Mouse (Mus musculus) spleen, postnatal 14 days (tissue): ENCODE measurements around the gene Wfdc3.

Source experiments
- DNase-seq, 2 experiments: peaks; one replicate each; pipeline ENCODE4 v3.0.0; 2021 to 2022; ENCODE audit warnings: low spot score in 2 of 2

The Wfdc3 gene

GRCm38 (mm10) chr2:164745843-164746479, at the start of gene Wfdc3, which contains the start of gene Dnttip1:
TSS of gene Wfdc3 (minus strand) at chr2:164745931.
TSS of gene Dnttip1 (plus strand) at chr2:164745983.
- DNase-seq, result peak; percentile 88 to 93

- peak; percentile 48 to 76 for DNase-seq
Observed at GRCm38 (mm10) chr2:164794293-164794692, 48.6 kb upstream of the Wfdc3 start.

DNA sequence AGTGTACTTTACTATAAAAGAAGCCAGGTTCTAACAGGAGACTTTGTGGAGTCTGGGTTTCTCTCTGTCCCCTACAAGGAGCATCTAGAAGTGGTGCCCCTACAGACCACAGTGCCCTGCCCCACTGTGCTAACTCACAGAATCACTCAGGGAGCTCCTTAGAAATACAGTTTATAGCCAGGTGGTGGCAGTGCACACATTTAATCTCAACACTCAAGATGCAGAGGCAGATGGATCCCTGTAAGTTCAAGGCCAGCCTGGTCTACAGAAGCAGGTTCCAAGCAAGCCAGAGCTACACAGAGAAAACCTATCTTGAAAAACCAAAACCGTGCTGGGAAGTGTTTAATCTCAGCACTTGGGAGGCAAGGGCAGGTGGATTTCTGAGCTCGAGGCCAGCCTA, 48.0 kb upstream of the Wfdc3 start:
- DNase-seq, result no peak

DNA sequence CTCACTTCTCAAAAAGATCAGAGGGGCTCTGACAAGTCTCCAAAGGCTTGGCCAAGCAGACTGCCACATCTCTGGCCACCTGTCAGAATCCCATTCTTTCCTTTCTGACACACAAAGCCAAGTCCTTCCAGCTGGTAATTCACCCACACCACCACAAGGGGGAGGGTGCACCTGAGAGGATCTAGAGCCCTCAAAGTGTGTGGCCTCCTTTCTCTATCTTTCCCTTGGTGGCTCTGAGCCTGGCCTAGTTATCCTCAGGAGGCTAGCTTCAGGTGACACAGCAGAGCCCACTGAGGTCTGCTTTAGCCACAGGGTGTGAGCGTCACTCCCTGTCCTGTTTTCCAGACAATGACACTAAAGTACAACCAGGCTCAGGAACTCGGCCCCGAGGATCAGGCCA, 47.5 kb upstream of the Wfdc3 start:
- peak; percentile 38 to 62 for DNase-seq

- DNase-seq, result no peak
Observed at GRCm38 (mm10) chr2:164792400-164793190, 46.9 kb upstream of the Wfdc3 start.

GRCm38 (mm10) chr2:164791841-164792261, 46.1 kb upstream of the Wfdc3 start:
- DNase-seq, result no peak

GRCm38 (mm10) chr2:164790451-164790850, 44.7 kb upstream of the Wfdc3 start:
- no peak for DNase-seq

DNA sequence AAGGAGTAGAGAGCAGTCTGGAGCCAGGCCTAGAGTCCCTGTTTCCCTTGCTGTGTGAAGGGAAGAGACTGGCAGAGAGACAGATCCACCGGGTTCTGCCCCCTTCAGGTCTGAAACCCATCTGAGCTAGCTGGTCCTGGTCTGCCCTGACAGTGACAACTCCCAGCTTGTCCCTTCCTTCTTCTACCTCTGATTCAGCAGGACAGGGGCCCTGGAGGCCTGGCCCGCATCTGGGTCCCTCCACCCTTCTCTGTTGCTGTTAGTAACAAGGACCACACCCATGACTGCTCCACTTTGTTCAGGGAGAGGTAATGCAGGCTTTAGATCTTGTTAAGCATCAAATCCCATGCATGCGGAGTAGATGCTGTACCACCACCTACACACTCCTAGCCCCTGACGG, 42.7 kb upstream of the Wfdc3 start:
- DNase-seq, result no peak

GRCm38 (mm10) chr2:164787779-164788178, 42.0 kb upstream of the Wfdc3 start:
- DNase-seq, result no peak

GRCm38 (mm10) chr2:164787032-164787431, 41.3 kb upstream of the Wfdc3 start:
- DNase-seq, result no peak

- no peak for DNase-seq
Observed at GRCm38 (mm10) chr2:164786388-164786885, 40.7 kb upstream of the Wfdc3 start.

GRCm38 (mm10) chr2:164785481-164786387, 40.0 kb upstream of the Wfdc3 start, which contains the start of gene Snx21:
TSS of gene Snx21 (plus strand) at chr2:164785823.
- DNase-seq, result peak; percentile 43 to 45

GRCm38 (mm10) chr2:164784869-164785420, 39.2 kb upstream of the Wfdc3 start:
- DNase-seq, result no peak

- no peak for DNase-seq
Observed at GRCm38 (mm10) chr2:164783926-164784581, 38.3 kb upstream of the Wfdc3 start.

- no peak for DNase-seq
Observed at GRCm38 (mm10) chr2:164781876-164782275, 36.1 kb upstream of the Wfdc3 start.

DNA sequence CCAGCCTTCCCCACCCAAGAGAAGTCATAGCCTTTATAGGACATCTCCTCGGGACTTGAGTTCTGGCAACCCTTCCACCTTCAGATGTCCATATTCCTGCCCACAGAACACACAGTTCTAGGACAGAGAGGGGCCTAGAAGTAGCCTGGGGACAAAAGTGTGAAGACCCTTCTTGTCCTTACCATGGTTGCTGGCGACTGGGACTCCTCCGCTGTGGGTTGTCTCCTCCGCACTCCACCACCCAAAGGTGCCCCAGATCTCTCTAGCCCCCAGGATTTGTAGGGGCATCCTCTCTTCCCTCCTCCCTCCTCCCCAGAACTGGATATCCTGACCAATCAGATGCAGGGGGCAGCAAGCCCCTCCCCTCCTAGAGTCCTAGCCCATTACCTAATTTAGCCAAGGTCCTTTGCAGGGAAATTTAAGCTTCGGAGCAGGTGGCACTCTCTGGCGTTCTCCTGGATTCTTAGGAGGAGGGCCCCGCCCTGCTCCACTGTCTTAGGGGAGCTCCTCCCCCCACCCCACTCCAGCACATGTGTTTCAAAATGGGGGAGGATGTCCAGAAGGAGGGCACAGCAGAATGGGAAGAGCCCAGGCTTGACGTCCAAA, 33.9 kb upstream of the Wfdc3 start, which contains the start of gene Tnnc2:
Tnnc2 (minus strand) TSS at position 487 of the 606 bp plus-strand sequence.
- DNase-seq, result no peak

DNA sequence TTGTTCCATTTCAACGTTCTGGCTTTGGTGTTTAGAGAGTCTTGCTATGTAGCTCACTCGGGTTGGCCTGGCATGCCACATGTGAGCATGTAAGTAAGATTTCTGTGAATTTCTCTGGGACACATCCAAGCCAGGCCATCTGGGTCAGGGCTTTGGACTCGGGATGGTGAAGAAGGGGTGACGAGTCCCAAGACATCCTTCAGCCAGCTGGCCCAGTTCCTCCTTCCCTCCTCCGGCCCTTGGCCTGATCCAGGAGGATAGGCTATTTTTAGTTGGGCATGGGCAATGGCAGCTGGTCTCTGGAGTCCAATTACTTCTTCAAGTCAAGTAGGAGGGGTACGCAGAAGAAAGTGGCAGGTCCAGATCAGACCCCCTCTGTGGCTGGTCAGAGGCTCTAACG, 33.1 kb upstream of the Wfdc3 start:
- no peak for DNase-seq

DNA sequence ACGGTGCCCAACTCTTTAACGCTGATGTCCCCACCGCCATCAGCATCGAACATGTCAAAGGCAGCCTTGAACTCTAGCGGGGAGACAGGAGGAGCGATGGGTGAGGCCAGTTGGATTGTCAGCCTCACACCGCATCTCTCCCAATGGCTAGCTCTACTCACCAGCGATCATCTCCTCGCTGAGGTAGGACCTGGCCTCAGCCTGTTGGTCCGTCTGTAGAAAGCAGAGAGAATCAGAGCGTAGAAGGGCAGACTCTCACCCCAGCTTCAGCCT, 32.2 kb upstream of the Wfdc3 start:
- DNase-seq, result no peak

DNA sequence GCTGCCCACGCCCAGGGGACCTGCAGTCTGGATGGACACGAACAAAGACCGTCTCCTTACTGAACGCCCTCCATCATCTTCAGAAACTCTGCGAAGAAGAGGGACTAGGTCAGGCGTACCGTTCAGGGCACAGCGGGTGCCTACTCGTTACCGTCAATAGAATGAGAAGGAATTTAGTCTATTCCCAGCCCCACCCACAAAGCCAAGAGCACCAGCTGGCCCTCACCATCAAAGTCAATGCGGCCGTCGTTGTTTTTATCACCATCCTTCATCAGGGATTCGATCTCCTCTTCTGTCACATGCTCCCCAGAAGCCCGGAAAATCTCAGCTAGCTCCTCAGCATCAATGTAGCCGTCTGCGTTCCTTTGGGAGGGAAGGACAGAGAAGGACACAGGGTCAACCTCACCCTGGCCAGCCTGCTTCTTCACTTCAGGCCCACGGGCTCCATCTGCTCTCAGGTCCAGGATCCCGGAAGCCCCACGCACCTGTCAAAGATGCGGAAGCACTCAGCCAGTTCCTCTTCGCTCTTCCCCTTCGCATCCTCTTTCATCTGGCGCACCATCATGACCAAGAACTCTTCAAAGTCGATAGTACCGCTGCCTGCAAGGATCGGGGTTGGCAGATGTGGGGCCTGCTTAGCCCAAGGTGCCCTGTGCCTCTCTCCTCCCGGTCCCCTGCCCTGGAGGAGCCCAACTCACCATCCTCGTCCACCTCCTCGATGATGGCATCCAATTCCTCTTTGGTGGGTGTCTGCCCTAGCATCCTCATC, 31.7 kb upstream of the Wfdc3 start:
- DNase-seq, result no peak

GRCm38 (mm10) chr2:164776801-164777200, 31.1 kb upstream of the Wfdc3 start:
- no peak for DNase-seq
